Mouse (Mus musculus) urinary bladder, adult 2 months (tissue): Measurements from ENCODE around the gene Golgb1. TPM values are rescaled to one million over a fixed set of nuclear protein-coding genes. Genes with fewer than 3 reads are reported as not detected.

Source experiments
- DNase-seq: peaks from one replicate; pipeline ENCODE4 v3.0.0; 2022; ENCODE audit warnings: low spot score
- polyA plus RNA-seq: library from polyadenylated mRNA; depleted of rRNA; stranded (reverse); fragments of >200 nt; gene quantifications from 2 replicates; pipeline ENCODE4 v1.2.3, GENCODE M21; 2012

Gene Golgb1
- polyA plus RNA-seq, 1 experiment: 61.2 TPM

GRCm38 (mm10) chr16:36918505-36918904 lies 43.6 kb downstream of the Golgb1 start:
- no peak for DNase-seq

GRCm38 (mm10) chr16:36920410-36920809 lies 45.5 kb downstream of the Golgb1 start:
- DNase-seq: no peak

- DNase-seq: no peak
Measured at GRCm38 (mm10) chr16:36921067-36921613, 46.2 kb downstream of the Golgb1 start.

GRCm38 (mm10) chr16:36921980-36922379 lies 47.0 kb downstream of the Golgb1 start:
- DNase-seq: no peak

GRCm38 (mm10) chr16:36924312-36924711 lies 49.4 kb downstream of the Golgb1 start:
- DNase-seq: no peak

- DNase-seq: no peak
Measured at GRCm38 (mm10) chr16:36925351-36925750, 50.4 kb downstream of the Golgb1 start.

GRCm38 (mm10) chr16:36925797-36926196 lies 50.9 kb downstream of the Golgb1 start:
- DNase-seq: no peak

- no peak for DNase-seq
Measured at GRCm38 (mm10) chr16:36926514-36927447, 51.8 kb downstream of the Golgb1 start.

- DNase-seq: no peak
Measured at GRCm38 (mm10) chr16:36927495-36928105, 52.7 kb downstream of the Golgb1 start.

GRCm38 (mm10) chr16:36928106-36928500 lies 53.2 kb downstream of the Golgb1 start:
- no peak for DNase-seq

GRCm38 (mm10) chr16:36929216-36929615 lies 54.3 kb downstream of the Golgb1 start:
- DNase-seq: no peak

GRCm38 (mm10) chr16:36930231-36931136 lies 55.5 kb downstream of the Golgb1 start:
- no peak for DNase-seq

- DNase-seq: no peak
Measured at GRCm38 (mm10) chr16:36931381-36931780, 56.4 kb downstream of the Golgb1 start.

GRCm38 (mm10) chr16:36931976-36932375 lies 57.0 kb downstream of the Golgb1 start:
- no peak for DNase-seq

- DNase-seq: no peak
Measured at GRCm38 (mm10) chr16:36932546-36932945, 57.6 kb downstream of the Golgb1 start.

- no peak for DNase-seq
Measured at GRCm38 (mm10) chr16:36934131-36934840, 59.3 kb downstream of the Golgb1 start.

- DNase-seq: no peak
Measured at GRCm38 (mm10) chr16:36934841-36935620, 60.1 kb downstream of the Golgb1 start, which contains the start of gene Hcls1. Hcls1 (plus strand) TSS chr16:36934983.

GRCm38 (mm10) chr16:36935814-36936213 lies 60.9 kb downstream of the Golgb1 start:
- DNase-seq: no peak

GRCm38 (mm10) chr16:36941137-36941727 lies 66.3 kb downstream of the Golgb1 start:
- DNase-seq: no peak

GRCm38 (mm10) chr16:36941895-36942294 lies 67.0 kb downstream of the Golgb1 start:
- no peak for DNase-seq
